Mouse (Mus musculus) C2C12 (cell line): ENCODE results near the gene Gm6502. TPM values are rescaled to one million over a fixed set of nuclear protein-coding genes. Genes with fewer than 3 reads are reported as not detected.
"Not testable (repeated sequence)": the region's sequence is repeated elsewhere in the genome, so short reads cannot be mapped to it uniquely, and the experiment has no call there.

Experiments used
- H3K27me3 ChIP-seq: one replicate; pipeline ENCODE4 v1.6.1; 2011; ENCODE audit not compliant: control insufficient read depth, insufficient read depth, insufficient read length
- H3K36me3 ChIP-seq: one replicate; pipeline ENCODE4 v1.6.1; 2011; ENCODE audit not compliant: control insufficient read depth, insufficient read depth
- H3K4me3 ChIP-seq: one replicate; pipeline ENCODE4 v1.5.1; 2011; ENCODE audit warnings: mild to moderate bottlenecking, control low read depth; ENCODE audit not compliant: poor library complexity, insufficient read depth, severe bottlenecking
- H3K79me2 ChIP-seq: one replicate; pipeline ENCODE4 v1.6.1; 2011; ENCODE audit not compliant: control insufficient read depth, insufficient read depth
- H3K79me3 ChIP-seq: one replicate; pipeline ENCODE4 v1.6.1; 2011; ENCODE audit warnings: low read depth, control low read depth
- H3ac ChIP-seq: one replicate; pipeline ENCODE3; 2011; ENCODE audit warnings: low read depth; ENCODE audit not compliant: control insufficient read depth, insufficient read length
- long read RNA-seq, 2 experiments: library from polyadenylated mRNA; unstranded; transcript quantifications; one replicate each; pipeline ENCODE4 v2.0.0; 2019 to 2020
- polyA plus RNA-seq: library from polyadenylated mRNA; unstranded; fragments of >200 nt; fragmentation: generic; extraction: Trizol; gene quantifications from one replicate; pipeline ENCODE4 v1.2.1, GENCODE M21; 2012; ENCODE audit warnings: missing spikeins

Gm6502 gene
- polyA plus RNA-seq, result 0.14 TPM
- long read RNA-seq, experiment 1, result 0 reads
- long read RNA-seq, experiment 2, result 0 reads

- not testable (repeated sequence) for H3K79me2 ChIP-seq, H3K79me3 ChIP-seq, H3K36me3 ChIP-seq, H3ac ChIP-seq, H3K27me3 ChIP-seq, H3K4me3 ChIP-seq
Measured at GRCm38 (mm10) chr5:94314135-94314534, at the start of gene Gm6502. Gene Gm6502, plus strand, starts transcription at chr5:94314435.

GRCm38 (mm10) chr5:94306696-94307095, 7.5 kb upstream of the Gm6502 start, which contains the start of gene A430089I19Rik:
Gene A430089I19Rik, minus strand, starts transcription at chr5:94306796.
- H3K36me3 ChIP-seq, H3K27me3 ChIP-seq, H3K79me2 ChIP-seq, H3ac ChIP-seq, H3K79me3 ChIP-seq, H3K4me3 ChIP-seq: not testable (repeated sequence)

- not testable (repeated sequence) for H3ac ChIP-seq, H3K79me3 ChIP-seq, H3K27me3 ChIP-seq, H3K79me2 ChIP-seq, H3K36me3 ChIP-seq, H3K4me3 ChIP-seq
Measured at GRCm38 (mm10) chr5:94339449-94339848, 25.2 kb downstream of the Gm6502 start, which contains the start of gene AA792892. Gene AA792892, plus strand, starts transcription at chr5:94339749.

Other genes starting within 250 kb of the Gm6502 start
- gene BC061212, start 243.9 kb upstream of the Gm6502 start, polyA plus RNA-seq, result 0.06 TPM
- gene Gm6351, start 238.1 kb upstream of the Gm6502 start, polyA plus RNA-seq, result not detected
- not detected for gene Gm3106, start 96.4 kb upstream of the Gm6502 start, polyA plus RNA-seq
- 0.14 TPM for gene A430089I19Rik, start 7.6 kb upstream of the Gm6502 start, polyA plus RNA-seq
- not detected for gene AA792892, start 25.3 kb downstream of the Gm6502 start, polyA plus RNA-seq
- 0.07 TPM for gene Gm7682, start 131.3 kb downstream of the Gm6502 start, polyA plus RNA-seq
- gene Gm3139, start 211.9 kb downstream of the Gm6502 start, polyA plus RNA-seq, result not detected